Mouse (Mus musculus): ENCODE measurements around the gene Rps6ka5. TPM values are rescaled to one million over a fixed set of nuclear protein-coding genes. Genes with fewer than 3 reads are reported as not detected.
A peak's percentile ranks its signal among the peaks of the same experiment; 100 is the strongest.

The Rps6ka5 gene
- total and polyA plus RNA-seq, 3 experiments: 0.92 to 3.3 TPM; not detected in 1

GRCm38 (mm10) chr12:100520077-100520793 lies 206.5 kb downstream of the Rps6ka5 start:
- H3K27ac ChIP-seq (ENCODE audit: control insufficient read depth, low read depth, low read length): no peak overlapping the region
- peak overlapping the region; percentile 85 to 99 for H3K4me3 ChIP-seq (ENCODE audit: control insufficient read depth in 1 of 2, insufficient read depth in 1 of 2, low read depth in 2 of 2, low read length in 2 of 2)
- H3K9me3 ChIP-seq (replicated peaks; ENCODE audit: insufficient read depth, low read length): no peaks in the 10 kb centered on the region
- peak; percentile 48 for DNase-seq (ENCODE audit: low read depth, low spot score)
- H3K27me3 ChIP-seq (ENCODE audit: control insufficient read depth in 1 of 2, insufficient read depth in 2 of 2, low read length in 2 of 2): no peaks in the 10 kb centered on the region
- H3K4me1 ChIP-seq (ENCODE audit: control insufficient read depth in 1 of 2, insufficient read depth in 2 of 2, low read length in 2 of 2): peaks cover 0 to 5% of the 10 kb centered on the region in 2 experiments; a peak in 3 of 4 replicates
- H3K36me3 ChIP-seq (ENCODE audit: control insufficient read depth in 1 of 2, insufficient read depth in 2 of 2, low read length in 2 of 2): peaks cover 0 to 3% of the 10 kb centered on the region in 2 experiments; a peak in 1 of 4 replicates
- TF ChIP-seq MXI1 (IDR thresholded peaks at IDR 0.05; ENCODE audit: low read depth, low read length) (no peak), POLR2A (IDR thresholded peaks at IDR 0.05; ENCODE audit: control insufficient read depth in 1 of 2, insufficient read depth in 1 of 2, low read depth in 1 of 2, low read length in 2 of 2, poor library complexity in 1 of 2) (peak in 1 of 2 experiments; percentile 37; a peak in 2 of 4 replicates), MAFK (IDR thresholded peaks at IDR 0.05; ENCODE audit: borderline replicate concordance, low read depth, low read length) (no peak), UBTF (IDR thresholded peaks at IDR 0.05; ENCODE audit: borderline replicate concordance, insufficient read depth, low read depth, low read length) (peak; percentile 87; the same call in 1 of the 2 replicates), EP300 (IDR thresholded peaks at IDR 0.05; ENCODE audit: low read depth in 1 of 2, low read length in 2 of 2) (no peak), NELFE (IDR thresholded peaks at IDR 0.05; ENCODE audit: low read depth, low read length) (0 out of 2 replicates have a peak, but pooled peaks have one; percentile 11)
- peaks cover 11% of the 10 kb centered on the region for H3K79me2 ChIP-seq (ENCODE audit: control insufficient read depth, insufficient read depth, low read length, poor library complexity)
- H3K9ac ChIP-seq (ENCODE audit: control insufficient read depth, low read depth, low read length, poor library complexity, severe bottlenecking): peak overlapping the region; percentile 96

- H3K27ac ChIP-seq (ENCODE audit: control insufficient read depth, low read depth, low read length): no peak overlapping the region
- H3K4me1 ChIP-seq (ENCODE audit: control insufficient read depth in 1 of 2, insufficient read depth in 2 of 2, low read length in 2 of 2): peaks cover 0 to 5% of the 10 kb centered on the region in 2 experiments; a peak in 3 of 4 replicates
- peak overlapping the region; percentile 85 to 99 for H3K4me3 ChIP-seq (ENCODE audit: control insufficient read depth in 1 of 2, insufficient read depth in 1 of 2, low read depth in 2 of 2, low read length in 2 of 2)
- TF ChIP-seq RCOR1 (IDR thresholded peaks at IDR 0.05; ENCODE audit: low read depth, low read length) (no peak), POLR2AphosphoS2 (IDR thresholded peaks at IDR 0.05; ENCODE audit: low read length) (no peak), ZC3H11A (IDR thresholded peaks at IDR 0.05; ENCODE audit: low read depth, low read length) (no peak), MAX (IDR thresholded peaks at IDR 0.05; ENCODE audit: low read length) (no peak; the same call in 1 of the 2 replicates), ELF1 (IDR thresholded peaks at IDR 0.05; ENCODE audit: low read depth, low read length) (no peak), ZNF384 (IDR thresholded peaks at IDR 0.05; ENCODE audit: low read depth, low read length) (no peak), MYC (IDR thresholded peaks at IDR 0.05; ENCODE audit: low read depth, low read length) (no peak), MAZ (IDR thresholded peaks at IDR 0.05; ENCODE audit: low read depth, low read length) (no peak), CTCF (IDR thresholded peaks at IDR 0.05 in 2 of 3, conservative IDR thresholded peaks at IDR 0.05 in 1 of 3; ENCODE audit: control insufficient read depth in 1 of 3, insufficient read depth in 1 of 3, low read depth in 2 of 3, low read length in 3 of 3, poor library complexity in 1 of 3, severe bottlenecking in 1 of 3) (no peak)
- H3K79me2 ChIP-seq (ENCODE audit: control insufficient read depth, insufficient read depth, low read length, poor library complexity): peaks cover 11% of the 10 kb centered on the region
- H3K36me3 ChIP-seq (ENCODE audit: control insufficient read depth in 1 of 2, insufficient read depth in 2 of 2, low read length in 2 of 2): peaks cover 0 to 3% of the 10 kb centered on the region in 2 experiments; a peak in 1 of 4 replicates
- H3K27me3 ChIP-seq (ENCODE audit: control insufficient read depth in 1 of 2, insufficient read depth in 2 of 2, low read length in 2 of 2): no peaks in the 10 kb centered on the region
- peak overlapping the region; percentile 96 for H3K9ac ChIP-seq (ENCODE audit: control insufficient read depth, low read depth, low read length, poor library complexity, severe bottlenecking)
- no peaks in the 10 kb centered on the region for H3K9me3 ChIP-seq (replicated peaks; ENCODE audit: insufficient read depth, low read length)
- no peak for DNase-seq (ENCODE audit: low read depth, low spot score)
These were observed 207.1 kb downstream of the Rps6ka5 start for GRCm38 (mm10) chr12:100519684-100520076.

Measured in MEL (cell line).